Mouse (Mus musculus) bone marrow macrophage, adult 2 months (primary cell): ENCODE results near the gene Shb.

Source experiments
- CTCF ChIP-seq: IDR thresholded peaks from 2 replicates; pipeline ENCODE4 v1.5.1; 2012; ENCODE audit warnings: low read depth, mild to moderate bottlenecking, low read length, moderate library complexity
- POLR2A ChIP-seq: IDR thresholded peaks from 2 replicates; pipeline ENCODE4 v1.6.1; 2012; ENCODE audit warnings: mild to moderate bottlenecking, low read depth, low read length, borderline replicate concordance

GRCm38 (mm10) chr4:45529986-45530597 lies 2.2 kb downstream of the Shb start:
- TF ChIP-seq CTCF (no peak), POLR2A (no peak)
